Comparison of ENCODE assay signal across 8 mouse cellular contexts in genomic region chr6:137649528-137649927, GRCm38 (mm10). TPM values are rescaled to one million over a fixed set of nuclear protein-coding genes. Genes with fewer than 3 reads are reported as not detected.
A peak's percentile ranks its signal among the peaks of the same experiment; 100 is the strongest.
DNase-seq lines count a peak whose midpoint lies in the region; ATAC-seq and TF ChIP-seq lines count a peak whose summit lies in the region.

No protein-coding gene starts in this region.

- peaks cover 5% of the 10 kb centered on the region; the same call in 1 of the 2 replicates for H3K27me3 ChIP-seq in heart, embryonic 12.5 days (replicated peaks)
- H3K27me3 ChIP-seq in Patski: no peaks in the 10 kb centered on the region
- H3K27me3 ChIP-seq in forebrain, postnatal 0 days (ENCODE audit: insufficient read depth, low read length): no peaks in the 10 kb centered on the region

- peak overlapping the region; percentile 97 for H3K4me3 ChIP-seq in heart, embryonic 12.5 days
- H3K4me3 ChIP-seq in forebrain, postnatal 0 days (ENCODE audit: low read depth, low read length): peak overlapping the region; percentile 84

- 0 out of 2 replicates have a peak, but pooled peaks cover 7% of the 10 kb centered on the region for H3K4me1 ChIP-seq in heart, embryonic 12.5 days (replicated peaks)
- no peaks in the 10 kb centered on the region for H3K4me1 ChIP-seq in forebrain, postnatal 0 days (ENCODE audit: insufficient read depth)

- no peak for DNase-seq in heart, postnatal 4 days
- no peak for DNase-seq in Patski (ENCODE audit: low read depth, low spot score)
- DNase-seq in forebrain, postnatal 0 days: no peak
- DNase-seq in lung, postnatal 36 days: peak; percentile 10
- no peak for DNase-seq in layer of hippocampus, adult 9-11 months
- DNase-seq in embryo, embryonic 11 days: no peak
- no peak for DNase-seq in right cerebral cortex, postnatal 10 days (ENCODE audit: low spot score in 2 of 2)

- H3K9me3 ChIP-seq in heart, embryonic 12.5 days (replicated peaks): no peaks in the 10 kb centered on the region
- H3K9me3 ChIP-seq in forebrain, postnatal 0 days (ENCODE audit: low read length): no peaks in the 10 kb centered on the region

- POLR2A ChIA-PET in Patski (lab: Charles Lee): no interaction called here

- H3K27ac ChIP-seq in heart, embryonic 12.5 days (ENCODE audit: poor library complexity, severe bottlenecking): no peak overlapping the region
- no peak overlapping the region for H3K27ac ChIP-seq in forebrain, postnatal 0 days (ENCODE audit: low read depth, low read length)

- ATAC-seq in heart, embryonic 12.5 days (ENCODE audit: insufficient number of reproducible peaks, low FRiP score): no peak
- ATAC-seq in Patski: peak; percentile 9
- ATAC-seq in forebrain, postnatal 0 days: peak; percentile 6

- WGBS in heart, embryonic 12.5 days: 15% methylated on average over 7 of the region's 7 CpGs
- 14% methylated on average over 7 of the region's 7 CpGs for WGBS in forebrain, postnatal 0 days

- CTCF ChIA-PET in Patski (lab: Charles Lee): interaction anchor here (1.5 kb wide), 2 partner anchors 38 to 66 kb away, joined by 3 read pairs; no protein-coding TSS in a partner anchor

- peak overlapping the region; percentile 100 for H3K4me2 ChIP-seq in heart, embryonic 12.5 days
- peak overlapping the region; percentile 80 for H3K4me2 ChIP-seq in forebrain, postnatal 0 days (ENCODE audit: low read depth)

- TF ChIP-seq CTCF in Patski (IDR thresholded peaks at IDR 0.05): no peak
- no peak for TF ChIP-seq CTCF in forebrain, postnatal 0 days (IDR thresholded peaks at IDR 0.05; ENCODE audit: low read depth)

- in situ Hi-C loops in Patski (cut with MboI; ENCODE audit: low pct_unique_long_range_greater_than_20kb): loop anchor here (5.0 kb wide), 2 partner anchors 78 to 182 kb away; no protein-coding TSS in a partner anchor

- H3K36me3 ChIP-seq in heart, embryonic 12.5 days: no peaks in the 10 kb centered on the region
- H3K36me3 ChIP-seq in forebrain, postnatal 0 days (ENCODE audit: insufficient read depth): no peaks in the 10 kb centered on the region

- H3K9ac ChIP-seq in heart, embryonic 12.5 days: peak overlapping the region; percentile 94; the same call in 1 of the 2 replicates
- peak overlapping the region; percentile 71; the same call in 1 of the 2 replicates for H3K9ac ChIP-seq in forebrain, postnatal 0 days

RNA-seq across cellular contexts. Expression of gene Eps8, which starts 5.1 kb away (rescaled TPM):
- polyA plus RNA-seq in heart, embryonic 12.5 days (2016; fragmentation: Nextera tagmentation; extraction: Ambion mirVana): 16.2 and 18.4 TPM in 2 replicates
- 10 to 100 TPM; 20.4 to 20.8 TPM for total RNA-seq in heart, postnatal 4 days (2021)
- polyA plus RNA-seq in Patski (2021): 27.0 TPM
- 23.5 and 26.0 TPM in 2 replicates for total RNA-seq in forebrain, postnatal 0 days (2014; rRNA removed)
- polyA plus RNA-seq in forebrain, postnatal 0 days (2015; fragmentation: Nextera tagmentation; extraction: Ambion mirVana): 16.4 and 23.7 TPM in 2 replicates
